Mouse (Mus musculus) v-Abl transformed pro-B cells (cell line): ENCODE data around the gene Rph3al.

Experiments used
- in situ Hi-C, 2 experiments: fragments of 400-800 bp; cut with MboI; formaldehyde crosslinking; loops; one replicate each; pipeline ENCODE4 v1.15.1; 2025; ENCODE audit not compliant: unreplicated experiment in 2 of 2

The Rph3al gene

GRCm38 (mm10) chr11:75838861-75839426 lies 99.3 kb downstream of the Rph3al start:
- in situ Hi-C loops = no loop called here

DNA sequence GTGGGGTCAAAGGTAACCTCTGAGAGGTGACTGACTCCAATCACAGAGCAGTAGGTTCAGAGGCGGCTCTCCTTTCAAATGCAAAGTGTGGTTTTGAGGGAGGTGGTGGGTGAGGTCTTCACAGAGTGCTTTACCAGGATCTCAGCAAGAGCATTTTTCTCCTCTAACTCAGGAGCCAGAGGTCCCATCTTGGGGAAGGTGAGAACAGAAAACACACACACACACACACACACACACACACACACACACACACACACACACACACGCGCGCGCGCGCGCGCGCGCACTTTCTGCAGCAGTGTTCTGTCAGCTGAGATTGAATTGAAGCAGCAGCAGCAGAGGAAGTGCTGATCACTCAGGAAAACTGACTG lies 102.0 kb downstream of the Rph3al start:
- in situ Hi-C loops = no loop called here

DNA sequence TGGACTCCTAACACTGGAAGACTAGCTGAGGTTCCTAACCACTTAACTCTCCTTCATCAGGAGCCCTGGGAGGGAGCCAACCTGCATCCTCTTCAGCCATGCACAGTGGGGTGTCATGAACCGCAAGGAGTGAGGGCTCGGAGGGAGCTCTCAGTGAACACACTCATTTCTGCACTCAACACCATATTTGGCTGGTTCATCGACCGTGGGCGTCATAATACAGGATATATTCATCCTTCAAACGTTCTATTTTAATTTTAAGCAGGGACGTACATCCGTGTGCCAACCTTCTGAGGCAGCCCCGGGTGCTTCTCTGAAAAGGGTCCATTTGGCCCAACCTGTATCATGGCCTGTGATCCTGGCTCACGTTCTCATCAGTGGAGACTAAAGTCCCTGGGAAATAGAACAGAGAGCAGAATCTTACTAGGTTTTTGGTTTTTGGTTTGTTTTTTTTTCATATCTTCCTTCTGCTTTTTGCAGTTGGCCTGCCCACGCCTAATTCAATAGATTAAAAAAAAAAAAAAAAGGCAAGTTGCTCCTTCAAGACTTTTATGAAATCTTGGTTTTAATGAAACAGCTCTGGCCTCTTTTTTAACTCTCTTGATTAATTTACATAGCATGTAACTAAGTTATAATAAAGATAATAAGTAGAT lies 102.5 kb downstream of the Rph3al start:
- in situ Hi-C loops = no loop called here

DNA sequence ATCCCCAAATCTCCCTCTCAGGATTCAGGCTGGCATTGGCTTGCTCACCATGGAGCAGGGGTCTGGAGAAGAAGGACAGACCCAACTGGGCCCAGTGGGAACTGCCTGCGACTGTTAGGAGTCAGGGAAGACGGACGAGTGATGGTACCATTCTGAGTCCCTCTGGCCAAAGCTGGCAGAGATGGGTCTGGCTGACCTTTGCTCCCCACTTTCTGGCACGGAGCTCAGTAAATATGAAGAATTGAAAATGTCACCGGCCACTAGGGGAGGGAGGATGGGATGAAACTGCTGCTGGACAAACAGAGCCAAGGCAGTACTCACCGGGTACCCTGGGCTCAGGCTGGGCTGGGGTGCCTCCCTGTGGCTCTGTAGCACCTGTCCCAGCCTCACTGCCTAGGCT lies 105.1 kb downstream of the Rph3al start:
- in situ Hi-C loops = no loop called here

DNA sequence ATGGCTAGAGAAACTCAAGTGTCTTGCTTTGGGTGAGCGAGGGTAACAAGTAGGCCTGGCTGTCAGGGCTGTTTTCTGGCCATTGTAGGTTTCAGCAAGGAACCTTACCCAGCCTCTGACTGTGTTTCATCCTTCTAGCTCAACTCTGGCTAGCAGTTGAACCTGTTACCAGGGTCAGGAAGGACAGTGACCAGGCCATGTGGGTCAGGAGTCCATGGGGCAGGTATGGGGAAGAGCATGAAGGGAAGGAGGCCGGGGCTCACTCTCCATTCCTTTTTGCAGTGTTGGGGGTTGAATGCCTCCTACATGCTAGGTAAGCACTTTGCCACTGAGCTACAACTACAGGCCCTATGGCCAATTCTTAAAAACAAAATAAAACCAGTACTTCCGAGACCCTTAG lies 107.8 kb downstream of the Rph3al start:
- in situ Hi-C loops = no loop called here

DNA sequence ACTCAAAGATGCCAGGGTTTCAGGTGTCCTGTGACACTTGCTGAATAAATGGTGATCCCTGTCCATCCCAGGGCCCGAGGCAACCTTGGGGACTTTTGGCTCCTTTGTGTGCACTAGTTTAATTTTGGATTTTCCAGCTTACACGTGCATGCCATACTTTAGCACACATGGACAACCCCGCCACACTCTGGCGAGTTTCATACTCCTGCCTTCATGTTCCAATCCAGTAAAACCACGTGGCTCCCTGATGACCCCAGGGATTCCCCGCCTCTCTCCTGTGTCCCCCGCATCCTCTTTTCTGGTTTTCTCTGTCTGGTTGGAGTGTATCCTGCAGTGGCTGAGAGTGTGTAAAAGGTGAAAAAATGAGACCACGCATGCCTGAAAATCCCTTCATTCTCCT lies 110.8 kb downstream of the Rph3al start:
- in situ Hi-C loops = no loop called here

GRCm38 (mm10) chr11:75823506-75823905 lies 114.7 kb downstream of the Rph3al start:
- in situ Hi-C loops = no loop called here

DNA sequence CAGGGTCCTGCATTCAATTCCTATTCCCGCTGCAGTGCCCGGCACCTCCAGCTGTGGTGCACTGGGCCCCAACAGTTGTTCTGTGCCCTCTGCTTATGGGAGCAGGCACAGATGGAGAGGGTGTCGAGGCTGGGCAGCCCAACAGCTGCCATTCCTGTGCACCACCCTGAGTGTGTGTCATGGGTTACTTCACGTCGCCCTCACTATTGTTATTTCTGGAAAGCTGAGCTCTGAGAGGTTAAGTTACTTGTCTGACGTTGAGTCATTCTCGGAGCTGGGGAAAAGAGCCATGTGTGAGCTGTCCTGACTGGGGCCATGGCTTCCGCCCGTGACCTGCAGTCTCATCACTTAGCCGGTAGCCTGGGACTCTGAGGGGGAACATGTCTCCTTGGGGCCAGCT lies 125.1 kb downstream of the Rph3al start:
- in situ Hi-C loops = no loop called here

DNA sequence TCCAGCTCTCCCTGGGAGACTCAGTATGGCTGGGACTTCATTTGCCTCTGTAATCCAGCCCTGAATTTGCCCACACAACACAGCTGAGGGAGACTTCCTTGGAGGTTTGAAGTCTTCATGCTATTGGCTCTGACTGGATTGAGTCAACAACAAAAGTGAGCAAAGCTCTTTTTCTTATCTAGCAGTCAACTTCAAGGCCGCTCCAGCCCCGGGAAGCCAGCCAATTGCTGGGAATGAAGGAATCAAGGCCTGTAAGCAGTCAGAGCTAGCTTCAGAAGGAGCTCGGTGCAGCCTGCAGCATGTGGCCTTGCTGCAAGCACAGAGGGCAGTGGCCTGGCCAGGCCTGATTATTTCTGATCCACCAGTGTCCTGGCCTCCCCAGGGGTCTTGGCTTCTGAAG lies 126.3 kb downstream of the Rph3al start:
- in situ Hi-C loops = no loop called here

- in situ Hi-C loops = no loop called here
Measured at GRCm38 (mm10) chr11:75810526-75810925, 127.7 kb downstream of the Rph3al start.

GRCm38 (mm10) chr11:75807486-75807885 lies 130.7 kb downstream of the Rph3al start:
- in situ Hi-C loops = no loop called here

DNA sequence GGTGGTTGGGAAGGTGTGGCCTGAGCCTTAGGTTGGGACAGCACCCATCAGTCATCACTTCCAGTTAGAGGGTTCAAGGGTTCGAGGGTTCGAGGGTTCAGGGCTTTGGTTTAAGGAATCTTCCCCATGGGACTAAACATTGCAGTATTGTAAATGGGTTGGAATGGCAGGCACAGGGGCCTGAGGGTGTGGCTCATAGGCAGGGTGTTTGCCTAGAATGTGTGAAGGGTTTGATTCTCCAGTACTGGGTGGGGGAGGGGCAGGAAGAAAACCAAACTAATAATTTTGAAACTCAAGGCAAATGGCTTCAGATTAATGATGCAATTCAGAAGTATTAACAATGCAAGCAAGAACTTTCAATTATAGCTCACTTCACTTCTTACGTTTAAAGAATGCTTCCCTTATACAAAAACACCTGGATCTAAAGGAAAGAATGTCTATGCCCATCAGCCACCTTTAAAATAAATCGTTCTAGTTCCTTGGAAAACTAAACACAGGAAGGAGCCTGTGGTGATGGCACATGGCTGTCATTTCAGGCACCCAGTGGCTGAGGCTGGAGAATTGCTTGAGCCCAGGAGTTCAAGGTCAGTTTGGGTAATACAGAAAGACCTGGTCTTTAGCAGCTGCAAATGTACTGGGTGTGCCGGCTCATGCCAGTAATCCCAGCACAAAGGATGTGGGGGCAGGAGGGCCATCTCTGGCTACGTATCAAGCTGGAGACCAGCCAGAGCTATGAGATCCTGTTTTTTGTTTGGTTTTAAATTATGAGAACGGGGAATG lies 136.3 kb downstream of the Rph3al start:
- in situ Hi-C loops = no loop called here

GRCm38 (mm10) chr11:75801369-75801768 lies 136.9 kb downstream of the Rph3al start:
- in situ Hi-C loops = no loop called here

DNA sequence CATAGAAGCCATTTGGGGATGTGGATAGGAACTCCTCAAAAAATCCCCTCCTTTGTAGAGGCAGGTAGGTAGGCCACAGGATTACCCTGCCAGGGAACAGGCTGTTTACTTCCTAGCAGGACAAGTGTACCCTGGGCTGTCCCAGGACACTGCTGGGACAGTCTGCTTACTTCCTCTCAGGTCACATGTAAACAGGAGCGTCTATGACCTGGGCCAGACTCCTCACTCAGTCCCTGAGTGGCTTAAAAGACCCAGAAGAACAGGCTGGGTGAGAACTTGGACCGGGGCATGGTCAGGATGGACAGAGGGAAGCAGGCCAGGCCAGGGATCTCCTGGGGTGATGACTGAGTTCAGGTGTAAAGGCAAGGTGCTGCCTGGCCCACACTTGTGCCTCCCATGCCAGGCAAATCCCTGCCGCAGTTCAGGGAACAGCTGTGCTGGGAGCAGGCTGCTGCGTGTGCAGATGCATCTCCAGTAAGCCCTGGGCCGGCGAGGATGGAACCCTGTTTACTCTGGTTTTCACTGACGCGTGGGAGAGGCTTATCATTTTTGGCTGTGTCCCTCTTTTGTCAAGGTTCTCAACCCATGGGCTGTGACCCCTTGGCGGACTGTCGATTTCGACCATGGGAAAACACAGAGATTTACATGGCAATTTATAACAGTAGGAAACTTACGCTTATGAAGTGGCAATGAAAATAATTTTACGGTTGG lies 141.5 kb downstream of the Rph3al start:
- in situ Hi-C loops = no loop called here

DNA sequence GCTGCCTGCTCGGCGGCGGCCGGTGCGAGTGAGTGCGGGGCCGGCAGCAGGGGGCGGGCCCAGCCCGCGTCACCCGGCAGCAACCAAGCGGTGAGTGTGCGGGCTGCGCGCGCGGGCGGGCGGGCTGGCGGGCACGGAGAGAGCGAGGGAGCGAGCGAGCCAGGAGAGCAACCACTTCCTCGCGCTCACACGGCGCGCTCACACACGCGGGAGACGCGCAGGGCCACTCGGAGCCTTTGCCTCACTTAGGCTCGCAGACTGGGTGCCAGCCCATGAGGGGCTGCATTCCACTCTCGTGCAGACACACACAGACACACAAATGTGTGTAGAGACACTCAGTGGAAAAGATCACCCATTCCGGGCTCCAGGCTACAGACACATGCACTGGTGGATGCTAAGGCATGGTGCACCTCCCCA lies 142.2 kb downstream of the Rph3al start, which contains the start of gene Doc2b:
Gene Doc2b, minus strand, starts transcription at position 21 of the 417 bp plus-strand sequence.
- in situ Hi-C loops = no loop called here

- in situ Hi-C loops = no loop called here
Measured at GRCm38 (mm10) chr11:75795321-75795636, 142.9 kb downstream of the Rph3al start.

DNA sequence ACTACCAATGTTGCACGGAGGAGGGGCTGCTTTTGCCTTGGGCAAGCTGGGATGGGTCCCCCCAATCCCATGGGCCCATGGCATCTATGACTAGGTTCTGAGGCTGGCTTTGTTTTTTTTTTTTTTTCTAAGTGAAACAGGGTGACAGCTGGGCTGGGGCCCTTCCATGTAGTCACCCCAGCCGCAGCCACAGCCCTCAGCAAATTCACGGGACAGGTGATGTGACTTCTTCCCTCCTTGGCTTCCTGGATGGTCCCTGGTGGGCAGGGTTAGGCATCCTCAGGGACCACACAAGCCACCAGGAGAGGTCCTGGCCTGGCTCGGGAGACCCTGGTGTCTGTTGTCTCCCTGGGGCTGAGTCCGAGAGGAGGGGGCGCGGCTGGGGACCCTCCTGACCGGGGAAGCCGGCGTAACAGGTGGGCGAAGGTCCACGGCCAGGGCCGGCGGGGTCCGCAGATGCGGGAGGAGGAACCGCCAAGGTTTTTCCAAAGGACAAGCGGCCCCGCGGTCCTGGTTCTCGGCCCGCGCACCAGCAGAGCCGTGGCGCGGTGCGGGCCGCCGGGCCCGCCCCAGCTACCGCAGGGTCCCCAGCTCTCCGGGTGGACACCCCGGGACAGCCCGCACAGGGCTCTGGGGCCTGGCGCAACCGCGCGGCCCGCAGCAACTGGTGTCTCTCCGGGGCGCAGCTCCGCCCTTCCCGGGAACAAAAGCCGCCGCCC lies 143.5 kb downstream of the Rph3al start:
- in situ Hi-C loops = no loop called here

DNA sequence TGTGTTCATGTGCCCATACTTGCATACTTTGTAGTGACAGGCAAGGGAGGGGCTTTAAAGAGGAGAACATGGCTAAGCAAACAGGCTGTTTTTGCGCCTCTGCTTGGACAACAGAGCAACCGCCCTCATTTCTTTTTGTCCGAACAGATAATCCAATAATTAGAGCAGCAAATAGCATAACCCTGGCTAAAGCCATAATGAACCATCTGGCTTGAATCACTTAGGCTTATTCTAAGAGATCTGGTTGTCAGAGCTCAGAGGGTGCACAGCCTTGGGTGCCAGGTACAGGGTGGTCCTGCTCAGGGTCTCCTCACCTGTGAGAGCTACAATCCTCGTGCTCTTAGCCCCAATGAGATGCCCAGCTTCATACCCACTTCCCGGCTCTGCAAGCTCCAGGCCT lies 144.9 kb downstream of the Rph3al start:
- in situ Hi-C loops = no loop called here

- in situ Hi-C loops = no loop called here
Measured at GRCm38 (mm10) chr11:75792535-75792934, 145.7 kb downstream of the Rph3al start.

DNA sequence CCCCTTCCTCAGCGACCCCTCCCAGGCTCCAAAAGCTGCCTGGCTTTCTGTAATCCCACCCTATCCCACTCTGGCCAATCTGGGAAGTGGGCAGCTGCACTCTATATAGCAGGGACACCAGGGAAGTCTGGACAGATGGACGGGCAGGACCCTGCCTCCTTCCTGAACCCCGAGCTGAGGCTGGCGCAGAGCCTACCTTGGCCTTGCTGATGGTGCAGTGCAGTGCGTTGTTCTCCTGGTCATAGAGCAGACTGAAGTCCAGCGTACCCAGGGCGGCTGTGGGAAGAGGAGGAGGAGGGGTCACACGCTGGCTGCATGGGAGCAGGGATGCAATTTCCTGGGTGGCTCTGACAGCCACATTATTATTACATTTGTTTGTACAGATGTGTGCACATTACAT lies 152.3 kb downstream of the Rph3al start:
- in situ Hi-C loops = no loop called here

GRCm38 (mm10) chr11:75783799-75784198 lies 154.4 kb downstream of the Rph3al start:
- in situ Hi-C loops = loop anchor here in 1 of 2 experiments (5.0 kb wide), 1 partner anchor 124 kb away; no protein-coding TSS in a partner anchor
